26 mouse cellular contexts compared by ENCODE assay signal in the genomic region with DNA sequence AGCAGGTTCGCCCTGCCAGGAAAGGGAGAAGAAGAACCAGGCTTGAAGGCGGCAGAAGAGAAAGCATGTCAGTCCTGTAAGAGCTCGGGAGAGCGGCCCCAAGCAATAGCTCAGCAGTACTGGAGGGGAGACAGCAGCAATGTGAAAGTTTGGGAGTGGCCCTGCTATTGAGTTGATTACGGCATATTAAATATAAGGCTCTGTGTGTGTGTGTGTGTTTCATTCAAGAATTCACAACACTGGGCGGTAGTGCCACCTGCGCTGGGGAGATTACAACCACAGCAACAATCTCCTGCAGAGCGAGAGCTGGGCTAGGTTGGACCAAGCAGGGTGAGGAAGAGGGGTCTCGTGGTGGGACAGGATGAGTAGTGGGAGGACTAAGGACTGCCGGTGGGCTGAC. TPM values are rescaled to one million over a fixed set of nuclear protein-coding genes. Genes with fewer than 3 reads are reported as not detected.
DNase-seq lines count a peak whose midpoint lies in the region; ATAC-seq lines count a peak whose summit lies in the region.
"Had no signal": no experiment of that assay in that cellular context is flagged by ENCODE, and none has a peak within 500 bp of the region (broad histone marks: within the 10 kb centered on the region; RNA-seq: fewer than 3 reads in every experiment).

No protein-coding gene starts in this region.

- H3K27ac ChIP-seq in liver, embryonic 11.5 days (ENCODE audit: low read depth, low read length) = no peak overlapping the region
- H3K27ac ChIP-seq in liver, embryonic 15.5 days (replicated peaks) = no peak overlapping the region
- no peak overlapping the region for H3K27ac ChIP-seq in midbrain, embryonic 13.5 days
- no peak overlapping the region for H3K27ac ChIP-seq in kidney, embryonic 14.5 days (ENCODE audit: low read depth, low read length)
- H3K27ac ChIP-seq: embryonic facial prominence, embryonic 12.5 days; gastrocnemius, adult 2 months; hindbrain, embryonic 13.5 days had no signal

- WGBS in liver, embryonic 11.5 days = 46% methylated on average over 10 of the region's 10 CpGs
- 34% methylated on average over 10 of the region's 10 CpGs for WGBS in liver, embryonic 15.5 days (ENCODE audit: insufficient replicate concordance)
- 66% methylated on average over 10 of the region's 10 CpGs for WGBS in midbrain, embryonic 13.5 days
- 62% methylated on average over 10 of the region's 10 CpGs for WGBS in kidney, embryonic 14.5 days

- H3K27me3 ChIP-seq in liver, embryonic 11.5 days (replicated peaks; ENCODE audit: control insufficient read depth, insufficient read depth, low read length) = peaks cover 4% of the 10 kb centered on the region; the same call in 1 of the 2 replicates
- H3K27me3 ChIP-seq in liver, embryonic 15.5 days = peaks cover 22% of the 10 kb centered on the region; the same call in 1 of the 2 replicates
- 0 out of 2 replicates have a peak, but pooled peaks cover 6% of the 10 kb centered on the region for H3K27me3 ChIP-seq in midbrain, embryonic 13.5 days
- no peaks in the 10 kb centered on the region for H3K27me3 ChIP-seq in kidney, embryonic 14.5 days (ENCODE audit: control insufficient read depth, insufficient read depth, low read length)
- H3K27me3 ChIP-seq: embryonic facial prominence, embryonic 12.5 days had no signal

- H3K4me3 ChIP-seq in liver, embryonic 11.5 days (ENCODE audit: low read depth, low read length) = no peak overlapping the region
- H3K4me3 ChIP-seq in liver, embryonic 15.5 days (replicated peaks) = no peak overlapping the region
- no peak overlapping the region for H3K4me3 ChIP-seq in midbrain, embryonic 13.5 days (replicated peaks)
- H3K4me3 ChIP-seq in kidney, embryonic 14.5 days (ENCODE audit: low read length) = no peak overlapping the region
- H3K4me3 ChIP-seq: embryonic facial prominence, embryonic 12.5 days; gastrocnemius, adult 2 months; heart, embryonic 12.5 days; hindbrain, embryonic 13.5 days had no signal

- peaks cover 6% of the 10 kb centered on the region for H3K4me1 ChIP-seq in liver, embryonic 11.5 days (replicated peaks; ENCODE audit: control insufficient read depth, insufficient read depth, low read length)
- peaks cover 10% of the 10 kb centered on the region for H3K4me1 ChIP-seq in liver, embryonic 15.5 days (replicated peaks)
- no peaks in the 10 kb centered on the region for H3K4me1 ChIP-seq in midbrain, embryonic 13.5 days (replicated peaks)
- H3K4me1 ChIP-seq in kidney, embryonic 14.5 days (ENCODE audit: control insufficient read depth, insufficient read depth, low read length) = no peaks in the 10 kb centered on the region
- H3K4me1 ChIP-seq: embryonic facial prominence, embryonic 12.5 days; heart, embryonic 12.5 days; hindbrain, embryonic 13.5 days had no signal

- H3K4me2 ChIP-seq in liver, embryonic 11.5 days = no peak overlapping the region
- peak overlapping the region; percentile 16; the same call in 1 of the 2 replicates for H3K4me2 ChIP-seq in liver, embryonic 15.5 days
- no peak overlapping the region for H3K4me2 ChIP-seq in midbrain, embryonic 13.5 days (replicated peaks)
- H3K4me2 ChIP-seq in kidney, embryonic 14.5 days (replicated peaks; ENCODE audit: low read depth, low read length) = no peak overlapping the region
- H3K4me2 ChIP-seq: embryonic facial prominence, embryonic 12.5 days; heart, embryonic 12.5 days; hindbrain, embryonic 13.5 days had no signal

- ATAC-seq in liver, embryonic 11.5 days (replicated peaks; ENCODE audit: low FRiP score) = peak; percentile 82
- peak; percentile 29 to 42; a peak in 2 of 4 replicates for ATAC-seq in hematopoietic stem cell, adult 5-6 weeks (replicated peaks in 1 of 2; ENCODE audit: insufficient read depth in 1 of 2, low FRiP score in 2 of 2, low TSS enrichment in 1 of 2, low read depth in 1 of 2, poor library complexity in 2 of 2, severe bottlenecking in 2 of 2)
- peak; percentile 68 for ATAC-seq in liver, embryonic 15.5 days (ENCODE audit: insufficient read depth)
- peak; percentile 96 for ATAC-seq in megakaryocyte-erythroid progenitor cell, adult 5-6 weeks (replicated peaks; ENCODE audit: low FRiP score, low TSS enrichment, poor library complexity, severe bottlenecking)
- no peak for ATAC-seq in midbrain, embryonic 13.5 days
- no peak for ATAC-seq in kidney, embryonic 14.5 days (ENCODE audit: low FRiP score, low TSS enrichment)
- ATAC-seq: activated CD4-positive, CD25-positive, alpha-beta regulatory T cell, adult 4 months; CD4-positive, CD25-positive, alpha-beta regulatory T cell, adult 4 months; forebrain, embryonic 14.5 days; Patski had no signal

- no peak overlapping the region for H3K9ac ChIP-seq in liver, embryonic 11.5 days (ENCODE audit: low read depth, low read length)
- H3K9ac ChIP-seq in liver, embryonic 15.5 days = peak overlapping the region; percentile 25; the same call in 1 of the 2 replicates
- no peak overlapping the region for H3K9ac ChIP-seq in midbrain, embryonic 13.5 days (replicated peaks)
- no peak overlapping the region for H3K9ac ChIP-seq in kidney, embryonic 14.5 days (ENCODE audit: low read depth, low read length)
- H3K9ac ChIP-seq: embryonic facial prominence, embryonic 12.5 days; heart, embryonic 12.5 days; hindbrain, embryonic 13.5 days had no signal

- H3K36me3 ChIP-seq in liver, embryonic 11.5 days (ENCODE audit: control insufficient read depth, insufficient read depth, low read length) = no peaks in the 10 kb centered on the region
- H3K36me3 ChIP-seq in liver, embryonic 15.5 days (replicated peaks) = no peaks in the 10 kb centered on the region
- no peaks in the 10 kb centered on the region for H3K36me3 ChIP-seq in midbrain, embryonic 13.5 days
- no peaks in the 10 kb centered on the region for H3K36me3 ChIP-seq in kidney, embryonic 14.5 days (ENCODE audit: control insufficient read depth, insufficient read depth, low read length)
- H3K36me3 ChIP-seq: embryonic facial prominence, embryonic 12.5 days; G1E; heart, embryonic 12.5 days; hindbrain, embryonic 13.5 days had no signal

- no peak for DNase-seq in liver, embryonic 11.5 days (ENCODE audit: low spot score)
- no peak for DNase-seq in liver
- no peak for DNase-seq in right cerebral cortex, adult 18-20 months
- DNase-seq: adrenal gland, postnatal 14 days; B cell, adult 2 months; cerebellum, adult 18-20 months; cerebellum, postnatal 10 days; gastrocnemius, adult 2 months; gastrocnemius, postnatal 25 days; heart, postnatal 36 days had no signal

- no peaks in the 10 kb centered on the region for H3K9me3 ChIP-seq in liver, embryonic 11.5 days (ENCODE audit: control insufficient read depth, low read length)
- H3K9me3 ChIP-seq in liver, embryonic 15.5 days (replicated peaks) = no peaks in the 10 kb centered on the region
- H3K9me3 ChIP-seq in midbrain, embryonic 13.5 days = no peaks in the 10 kb centered on the region
- no peaks in the 10 kb centered on the region for H3K9me3 ChIP-seq in kidney, embryonic 14.5 days (ENCODE audit: control insufficient read depth, low read length)
- H3K9me3 ChIP-seq: embryonic facial prominence, embryonic 12.5 days; G1E; heart, embryonic 12.5 days; hindbrain, embryonic 13.5 days had no signal

RNA-seq across cellular contexts. Expression of gene Zglp1, which starts 15.3 kb away (rescaled TPM):
- polyA plus RNA-seq in liver, embryonic 11.5 days (2014; fragmentation: Nextera tagmentation; extraction: Ambion mirVana) = 0.67 and 1.4 TPM in 2 replicates
- total RNA-seq in hematopoietic stem cell, adult 5-6 weeks (2017) = not detected in 2 replicates
- polyA plus RNA-seq in liver, embryonic 15.5 days (2015; fragmentation: Nextera tagmentation; extraction: Ambion mirVana) = 0.63 TPM in 1 of 2 replicates, not detected in the other
- 10.2 TPM in 1 of 2 replicates, not detected in the other for total RNA-seq in megakaryocyte-erythroid progenitor cell, adult 5-6 weeks (2014; fragmentation: Nextera tagmentation)
- total RNA-seq in megakaryocyte-erythroid progenitor cell, adult 5-6 weeks (2017) = 1.7 TPM in 1 of 2 replicates, not detected in the other
- polyA plus RNA-seq in midbrain, embryonic 13.5 days (2015; fragmentation: Nextera tagmentation; extraction: Ambion mirVana) = 1.8 and 2.0 TPM in 2 replicates
- polyA plus RNA-seq in kidney, embryonic 14.5 days (2014; fragmentation: Nextera tagmentation; extraction: Ambion mirVana) = 2.1 TPM in 1 of 2 replicates, not detected in the other
- total RNA-seq: adrenal gland, adult 18-20 months; adrenal gland, postnatal 14 days; G1E; gastrocnemius, adult 2 months; gastrocnemius, postnatal 25 days; granulocyte monocyte progenitor cell, adult 5-6 weeks; heart, adult 8-10 months; heart, postnatal 36 days had no signal

RNA-seq across cellular contexts. Expression of gene Icam5, which starts 19.7 kb away (rescaled TPM):
- polyA plus RNA-seq in liver, embryonic 11.5 days (2014; fragmentation: Nextera tagmentation; extraction: Ambion mirVana) = 0.37 and 0.44 TPM in 2 replicates
- not detected in 2 replicates for total RNA-seq in hematopoietic stem cell, adult 5-6 weeks (2017)
- polyA plus RNA-seq in liver, embryonic 15.5 days (2015; fragmentation: Nextera tagmentation; extraction: Ambion mirVana) = 0.25 and 0.43 TPM in 2 replicates
- 1.1 and 1.2 TPM in 2 replicates for total RNA-seq in megakaryocyte-erythroid progenitor cell, adult 5-6 weeks (2014; fragmentation: Nextera tagmentation)
- total RNA-seq in megakaryocyte-erythroid progenitor cell, adult 5-6 weeks (2017) = 0.05 and 0.27 TPM in 2 replicates
- 0.32 and 0.34 TPM in 2 replicates for polyA plus RNA-seq in midbrain, embryonic 13.5 days (2015; fragmentation: Nextera tagmentation; extraction: Ambion mirVana)
- polyA plus RNA-seq in kidney, embryonic 14.5 days (2014; fragmentation: Nextera tagmentation; extraction: Ambion mirVana) = 0.20 TPM in 1 of 2 replicates, not detected in the other
- total RNA-seq: gastrocnemius, adult 2 months; gastrocnemius, postnatal 25 days; granulocyte monocyte progenitor cell, adult 5-6 weeks; heart, postnatal 36 days had no signal
- polyA plus RNA-seq: activated CD4-positive, CD25-positive, alpha-beta regulatory T cell, adult 4 months; heart, embryonic 12.5 days had no signal

RNA-seq across cellular contexts. Expression of gene Gm49373, which starts 21.3 kb away (rescaled TPM):
- 0.53 and 1.4 TPM in 2 replicates for polyA plus RNA-seq in liver, embryonic 11.5 days (2014; fragmentation: Nextera tagmentation; extraction: Ambion mirVana)
- 0.44 TPM in 1 of 2 replicates, not detected in the other for total RNA-seq in hematopoietic stem cell, adult 5-6 weeks (2017)
- 0.18 and 0.50 TPM in 2 replicates for polyA plus RNA-seq in liver, embryonic 15.5 days (2015; fragmentation: Nextera tagmentation; extraction: Ambion mirVana)
- 4.5 TPM in 1 of 2 replicates, not detected in the other for total RNA-seq in megakaryocyte-erythroid progenitor cell, adult 5-6 weeks (2014; fragmentation: Nextera tagmentation)
- total RNA-seq in megakaryocyte-erythroid progenitor cell, adult 5-6 weeks (2017) = not detected in 2 replicates
- polyA plus RNA-seq in midbrain, embryonic 13.5 days (2015; fragmentation: Nextera tagmentation; extraction: Ambion mirVana) = 1.0 and 1.2 TPM in 2 replicates
- 0.64 and 0.90 TPM in 2 replicates for polyA plus RNA-seq in kidney, embryonic 14.5 days (2014; fragmentation: Nextera tagmentation; extraction: Ambion mirVana)
- total RNA-seq: granulocyte monocyte progenitor cell, adult 5-6 weeks had no signal
- polyA plus RNA-seq: activated CD4-positive, CD25-positive, alpha-beta regulatory T cell, adult 4 months had no signal

RNA-seq across cellular contexts. Expression of gene Fdx1l, which starts 21.8 kb away (rescaled TPM):
- polyA plus RNA-seq in liver, embryonic 11.5 days (2014; fragmentation: Nextera tagmentation; extraction: Ambion mirVana) = 74.9 and 75.1 TPM in 2 replicates
- 33.6 and 45.2 TPM in 2 replicates for total RNA-seq in hematopoietic stem cell, adult 5-6 weeks (2017)
- 29.1 and 31.1 TPM in 2 replicates for polyA plus RNA-seq in liver, embryonic 15.5 days (2015; fragmentation: Nextera tagmentation; extraction: Ambion mirVana)
- 66.9 and 79.7 TPM in 2 replicates for total RNA-seq in megakaryocyte-erythroid progenitor cell, adult 5-6 weeks (2014; fragmentation: Nextera tagmentation)
- 60.6 and 70.5 TPM in 2 replicates for total RNA-seq in megakaryocyte-erythroid progenitor cell, adult 5-6 weeks (2017)
- polyA plus RNA-seq in midbrain, embryonic 13.5 days (2015; fragmentation: Nextera tagmentation; extraction: Ambion mirVana) = 54.4 and 54.8 TPM in 2 replicates
- 62.6 and 82.3 TPM in 2 replicates for polyA plus RNA-seq in kidney, embryonic 14.5 days (2014; fragmentation: Nextera tagmentation; extraction: Ambion mirVana)

RNA-seq across cellular contexts. Expression of gene Icam4, which starts 22.4 kb away (rescaled TPM):
- 146 and 147 TPM in 2 replicates for polyA plus RNA-seq in liver, embryonic 11.5 days (2014; fragmentation: Nextera tagmentation; extraction: Ambion mirVana)
- total RNA-seq in hematopoietic stem cell, adult 5-6 weeks (2017) = 3.0 and 7.9 TPM in 2 replicates
- polyA plus RNA-seq in liver, embryonic 15.5 days (2015; fragmentation: Nextera tagmentation; extraction: Ambion mirVana) = 195 and 201 TPM in 2 replicates
- 34.3 and 38.9 TPM in 2 replicates for total RNA-seq in megakaryocyte-erythroid progenitor cell, adult 5-6 weeks (2014; fragmentation: Nextera tagmentation)
- 16.3 and 40.0 TPM in 2 replicates for total RNA-seq in megakaryocyte-erythroid progenitor cell, adult 5-6 weeks (2017)
- 0.23 TPM in 2 replicates for polyA plus RNA-seq in midbrain, embryonic 13.5 days (2015; fragmentation: Nextera tagmentation; extraction: Ambion mirVana)
- polyA plus RNA-seq in kidney, embryonic 14.5 days (2014; fragmentation: Nextera tagmentation; extraction: Ambion mirVana) = 0.45 and 0.49 TPM in 2 replicates
- polyA plus RNA-seq: forebrain, embryonic 14.5 days had no signal

Comparison
In these comparisons a context has a peak if more than half of its experiments do, and no peak if none do; other contexts are left out.
1. ATAC-seq: peak in liver, embryonic 11.5 days (single experiment), hematopoietic stem cell, adult 5-6 weeks (2 of 2), liver, embryonic 15.5 days (single experiment) and megakaryocyte-erythroid progenitor cell, adult 5-6 weeks (single experiment); none in midbrain, embryonic 13.5 days (single experiment) and kidney, embryonic 14.5 days (single experiment).